Mouse (Mus musculus): ENCODE results near the gene Tmed4. TPM values are rescaled to one million over a fixed set of nuclear protein-coding genes. Genes with fewer than 3 reads are reported as not detected.

Gene Tmed4
- total RNA-seq, 2 experiments from 2014 or later = 82.9 to 94.8 TPM

Other genes with a start within 250 kb of the Tmed4 start
- gene Camk2b, start 208.5 kb downstream of the Tmed4 start, total RNA-seq (2021) = 1 to 10 TPM; 6.0 to 8.1 TPM
- gene A730071L15Rik, start 74.8 kb downstream of the Tmed4 start, total RNA-seq (2021) = not detected
- gene Nudcd3, start 74.5 kb downstream of the Tmed4 start, total RNA-seq (2021) = 10 to 100 TPM; 61.2 to 64.6 TPM
- gene Npc1l1, start 44.7 kb downstream of the Tmed4 start, total RNA-seq (2021) = under 1 TPM in 1 of 2 experiments, not detected in 1; 0.08 TPM
- 10 to 100 TPM; 23.5 to 25.5 TPM for gene Ddx56, start 7.1 kb downstream of the Tmed4 start, total RNA-seq (2021)
- 1,000 to 10,000 TPM; 1,707 to 1,741 TPM for gene Ogdh, start 16.8 kb upstream of the Tmed4 start, total RNA-seq (2021)
- gene Zmiz2, start 114.2 kb upstream of the Tmed4 start, total RNA-seq (2021) = 10 to 100 TPM; 35.0 to 39.5 TPM
- 100 to 1,000 TPM; 331 to 351 TPM for gene Ppia, start 140.6 kb upstream of the Tmed4 start, total RNA-seq (2021)
- 10 to 100 TPM; 70.4 to 83.8 TPM for gene H2afv, start 169.6 kb upstream of the Tmed4 start, total RNA-seq (2021)
- gene Purb, start 201.0 kb upstream of the Tmed4 start, total RNA-seq (2021) = 10 to 100 TPM; 32.7 to 35.6 TPM
- 1 to 10 TPM; 1.2 to 2.2 TPM for gene Myo1g, start 246.1 kb upstream of the Tmed4 start, total RNA-seq (2021)